Mouse (Mus musculus): ENCODE measurements around the gene 6430571L13Rik.

DNA sequence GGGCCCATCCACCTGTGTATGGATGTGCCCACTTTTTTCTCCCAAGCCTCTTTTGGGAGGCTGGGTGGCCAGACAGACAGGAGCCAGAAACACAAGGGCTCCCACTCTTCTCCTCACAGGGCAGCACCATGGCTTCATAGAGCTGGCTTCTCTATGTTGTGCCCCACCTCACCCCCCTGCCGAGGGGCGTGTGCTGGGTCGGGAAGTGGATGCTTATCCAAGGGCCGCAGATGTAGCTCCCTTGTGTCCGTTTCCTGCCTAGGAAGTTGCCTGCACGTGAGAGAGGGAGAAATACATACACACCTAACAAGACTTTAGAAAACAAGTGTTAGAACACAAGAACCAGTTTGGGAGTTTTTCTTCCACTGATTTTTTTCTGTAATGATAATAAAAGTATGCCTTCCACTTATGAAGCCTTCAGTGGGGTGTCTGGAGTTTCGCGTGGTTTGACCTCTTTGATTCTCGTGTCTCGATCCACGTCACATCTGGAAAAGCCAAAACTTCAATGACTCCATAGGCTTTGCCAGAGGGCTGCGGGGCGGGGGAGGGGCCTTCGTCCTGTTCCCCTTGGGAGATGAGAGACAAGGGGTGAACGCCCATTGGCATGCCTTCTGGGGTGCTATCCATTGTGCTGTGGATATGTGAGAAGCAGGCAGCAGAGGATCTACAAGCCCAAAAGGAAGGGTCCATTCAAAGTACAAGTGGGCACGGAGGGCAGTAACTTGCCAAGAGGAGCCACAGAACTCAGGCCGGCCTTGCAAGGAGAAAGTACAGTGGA lies 38.7 kb upstream of the 6430571L13Rik start:
- TF ChIP-seq CTCF (IDR thresholded peaks at IDR 0.05; ENCODE audit: extremely low read depth, insufficient read depth, insufficient read length, insufficient replicate concordance), result no peak
- no peak for TF ChIP-seq POLR2A (IDR thresholded peaks at IDR 0.05; ENCODE audit: low read depth, low read length)
